Mouse (Mus musculus): ENCODE data around the gene Slc25a3.

The Slc25a3 gene

DNA sequence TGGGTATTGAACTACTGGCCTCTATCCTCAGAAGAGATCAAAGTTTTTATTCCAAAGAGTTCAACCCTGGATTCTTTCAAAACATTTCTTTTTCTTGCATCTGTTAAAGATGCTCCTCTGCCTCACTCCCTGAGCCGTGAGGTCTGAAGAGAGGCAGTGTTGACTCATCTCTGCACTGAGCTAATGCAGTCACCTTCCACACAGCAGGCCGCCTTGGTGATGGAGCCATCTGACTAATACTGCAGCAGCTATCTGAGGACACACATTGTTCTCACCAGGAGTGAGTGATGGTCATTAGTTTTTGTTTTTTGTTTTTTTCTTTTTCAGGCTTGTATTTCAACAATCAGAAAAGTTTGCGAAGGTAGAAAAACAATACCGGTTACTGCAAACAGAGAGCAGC, 31.0 kb downstream of the Slc25a3 start:
- DNase-seq (ENCODE audit: low read depth), result no peak

DNA sequence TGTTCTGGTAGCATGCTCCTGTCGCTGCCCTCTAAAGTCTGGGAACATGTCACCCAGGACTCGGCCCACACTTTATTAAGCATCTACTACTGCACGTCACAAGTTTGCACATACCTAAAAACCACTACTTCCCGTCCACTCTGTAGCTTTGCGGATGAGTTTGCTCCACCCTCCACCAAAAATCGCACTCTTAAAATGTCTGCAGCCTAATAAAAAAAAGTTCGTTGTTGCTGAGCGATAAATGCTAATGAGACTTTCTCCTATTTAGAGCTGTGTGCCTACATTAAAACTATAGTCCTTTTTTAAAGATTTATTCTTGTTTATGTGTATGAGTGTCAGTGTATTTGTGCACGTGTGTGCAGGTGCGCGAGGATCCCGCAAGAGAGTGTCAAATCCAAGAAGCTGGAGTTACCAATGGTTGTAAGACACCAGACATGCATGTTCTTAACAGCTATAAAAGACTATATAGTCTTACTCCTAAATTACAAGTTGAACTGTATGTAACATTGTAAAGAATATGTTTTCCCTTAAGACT, 40.4 kb downstream of the Slc25a3 start:
- DNase-seq (ENCODE audit: low read depth), result no peak

DNA sequence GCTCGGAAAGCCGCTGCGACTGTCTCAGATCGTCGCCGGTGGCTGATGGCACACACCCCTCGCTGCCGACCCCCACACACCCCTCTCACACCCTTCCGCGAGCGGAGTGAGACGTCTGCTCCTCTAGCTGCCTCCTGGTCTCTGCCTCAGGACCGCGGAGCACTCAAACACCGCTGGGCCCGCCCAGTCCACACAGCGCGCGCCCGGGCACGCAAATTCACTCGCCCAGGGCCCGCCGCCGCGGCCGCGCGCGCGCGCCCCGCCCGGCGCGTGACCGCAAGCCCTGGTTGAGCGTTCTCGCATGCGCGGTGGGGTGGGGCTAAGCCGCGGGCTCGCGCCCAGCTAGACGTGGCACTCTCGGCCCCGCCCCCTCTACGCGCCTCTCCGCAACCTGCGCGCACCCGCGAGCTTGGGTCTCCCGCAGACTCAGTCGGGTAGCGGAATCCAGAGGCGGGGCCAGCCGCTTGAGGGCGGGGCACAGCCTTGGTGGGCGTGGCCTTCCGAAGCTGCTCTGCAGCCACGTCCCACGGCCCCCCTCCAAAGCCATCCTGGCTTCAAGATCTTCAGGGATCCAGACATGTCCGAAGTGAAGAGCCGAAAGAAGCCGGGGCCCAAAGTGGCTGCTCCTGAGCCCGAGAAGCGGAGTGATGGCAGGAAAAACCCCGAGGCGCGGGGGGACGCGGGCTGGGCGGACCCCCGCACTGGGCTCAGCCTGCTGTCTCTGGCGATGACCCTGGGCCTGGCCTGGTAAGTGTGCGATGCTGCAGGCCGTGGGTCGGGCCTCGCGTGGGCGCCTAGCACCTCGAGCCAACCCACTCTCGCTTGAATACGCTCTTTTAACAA, 41.1 kb downstream of the Slc25a3 start, which contains the start of the genes Apaf1 and Ikbip:
Apaf1 (minus strand) TSS at position 221 of the 843 bp plus-strand sequence.
Ikbip (plus strand) TSS at position 391 of the 843 bp plus-strand sequence.
- DNase-seq (ENCODE audit: low read depth), result peak; percentile 96

DNA sequence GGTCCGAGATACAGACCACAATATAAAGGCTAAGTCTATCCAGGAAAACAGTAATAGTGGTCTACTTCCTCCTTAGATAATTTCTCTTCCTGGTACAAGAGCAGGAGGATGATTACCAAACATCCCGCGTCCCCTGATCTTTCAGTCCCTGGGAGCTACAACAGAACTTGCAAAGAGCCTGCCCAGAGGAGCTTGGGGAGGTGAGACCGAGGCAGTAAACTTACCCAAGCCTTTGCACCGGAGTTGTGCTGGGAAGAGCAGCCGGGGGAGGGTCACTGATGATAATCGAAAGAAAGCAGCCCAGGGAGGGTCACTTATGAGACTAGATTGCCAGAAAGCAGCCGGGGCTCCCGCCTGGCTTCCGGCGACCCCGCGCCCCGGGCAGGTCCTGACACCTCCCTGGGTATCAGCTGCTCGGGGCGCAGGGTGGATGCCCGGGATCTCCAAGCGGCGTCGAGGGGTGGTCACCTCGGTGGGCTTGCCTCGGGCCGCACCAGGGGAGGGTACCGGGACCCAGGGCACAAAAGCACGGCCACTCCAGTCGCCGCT, 41.8 kb downstream of the Slc25a3 start:
- DNase-seq (ENCODE audit: low read depth), result no peak

DNA sequence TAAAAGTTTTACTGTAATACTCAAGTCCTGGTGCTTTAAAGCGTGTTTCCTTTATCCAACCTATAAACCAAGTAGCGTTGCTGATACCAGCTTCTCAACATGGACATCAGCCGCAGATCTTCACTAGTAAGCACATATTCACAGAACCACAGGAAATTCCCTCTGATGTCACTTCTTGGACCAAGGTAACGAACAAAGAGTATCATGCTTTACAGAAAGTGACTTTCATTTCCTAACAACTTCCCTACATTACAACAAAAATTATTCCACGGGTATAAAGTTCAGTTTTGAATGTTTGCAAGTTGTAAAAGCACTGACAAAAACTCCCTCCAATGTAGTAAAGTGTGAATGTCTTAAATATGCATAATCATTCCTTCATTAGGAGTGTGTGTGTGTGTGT, 43.3 kb downstream of the Slc25a3 start:
- DNase-seq (ENCODE audit: low read depth), result no peak

DNA sequence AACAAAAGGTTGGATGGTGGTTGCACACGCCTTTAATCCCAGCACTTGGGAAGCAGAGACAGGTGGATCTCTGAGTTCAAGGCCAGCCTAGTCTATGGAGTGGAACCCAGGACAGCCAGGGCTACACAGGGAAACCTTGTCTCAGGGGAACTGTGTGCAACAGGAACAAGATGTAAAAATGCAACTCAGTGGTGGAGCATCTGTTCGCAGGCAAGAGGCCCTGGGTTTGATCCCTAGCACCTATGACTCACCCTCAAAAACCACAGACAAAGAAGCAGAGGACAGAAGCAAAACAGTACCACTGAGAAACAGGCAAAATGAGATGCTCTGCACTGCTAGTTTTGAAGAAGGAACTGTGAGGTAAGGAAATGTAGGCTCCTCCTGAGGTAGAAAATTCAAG, 47.2 kb downstream of the Slc25a3 start:
- no peak for DNase-seq (ENCODE audit: low read depth)

DNA sequence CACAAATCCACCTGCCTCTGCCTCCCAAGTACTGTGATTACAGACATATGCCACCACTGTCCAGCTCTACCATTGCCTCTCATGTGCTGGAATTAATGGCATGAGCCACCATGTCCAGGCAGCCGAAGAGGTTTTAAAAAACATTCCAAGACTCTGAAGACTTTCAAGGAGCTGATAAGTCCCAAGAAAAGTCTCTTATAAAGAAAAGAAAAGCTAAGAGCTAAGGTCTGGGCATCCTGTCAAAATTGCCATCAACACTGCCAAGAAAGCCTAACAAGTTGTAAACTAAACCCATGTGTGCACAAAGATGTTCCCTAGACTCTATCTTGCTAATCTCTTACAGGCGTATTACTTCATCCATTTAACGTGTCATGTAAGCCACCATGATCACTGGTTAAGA, 50.5 kb downstream of the Slc25a3 start:
- peak; percentile 69 for DNase-seq (ENCODE audit: low read depth)

DNA sequence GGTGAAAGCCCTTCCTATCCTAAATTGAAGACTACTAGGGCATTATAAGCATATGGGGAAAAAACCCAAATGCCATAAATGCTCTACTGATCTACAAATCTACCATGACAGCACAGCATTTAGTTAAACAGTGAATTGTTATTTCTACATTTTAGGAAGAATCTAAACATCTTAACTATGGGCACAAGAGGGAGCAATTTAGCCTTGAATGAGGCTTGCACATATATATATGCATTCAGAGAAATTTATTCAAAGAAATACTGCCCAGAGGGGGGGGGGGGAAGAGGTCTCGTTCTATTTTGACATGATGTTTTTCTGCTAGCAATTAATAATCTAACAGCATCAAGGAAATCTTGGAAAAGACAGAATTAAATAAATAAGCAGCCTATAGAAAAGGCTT, 52.1 kb downstream of the Slc25a3 start:
- no peak for DNase-seq (ENCODE audit: low read depth)
